Mouse (Mus musculus): ENCODE results near the gene Gabrq.

GRCm38 (mm10) chrX:72819594-72819993 lies 5.4 kb upstream of the Gabrq start:
- TF ChIP-seq EP300 (IDR thresholded peaks at IDR 0.05) (no peak), CTCF (IDR thresholded peaks at IDR 0.05) (peak; percentile 87)

All from lung, postnatal 0 days (tissue).